Mouse (Mus musculus) CD4-positive naive resting alpha-beta T cell, adult 57 days (primary cell): ENCODE results near the gene Ppp1r12b. TPM values are rescaled to one million over a fixed set of nuclear protein-coding genes. Genes with fewer than 3 reads are reported as not detected.

Experiments used
- total RNA-seq: library from RNA; stranded (reverse); gene quantifications from one replicate; pipeline ENCODE4 v1.2.4, GENCODE M21; 2023

Ppp1r12b gene
- 24.9 TPM for total RNA-seq

DNA sequence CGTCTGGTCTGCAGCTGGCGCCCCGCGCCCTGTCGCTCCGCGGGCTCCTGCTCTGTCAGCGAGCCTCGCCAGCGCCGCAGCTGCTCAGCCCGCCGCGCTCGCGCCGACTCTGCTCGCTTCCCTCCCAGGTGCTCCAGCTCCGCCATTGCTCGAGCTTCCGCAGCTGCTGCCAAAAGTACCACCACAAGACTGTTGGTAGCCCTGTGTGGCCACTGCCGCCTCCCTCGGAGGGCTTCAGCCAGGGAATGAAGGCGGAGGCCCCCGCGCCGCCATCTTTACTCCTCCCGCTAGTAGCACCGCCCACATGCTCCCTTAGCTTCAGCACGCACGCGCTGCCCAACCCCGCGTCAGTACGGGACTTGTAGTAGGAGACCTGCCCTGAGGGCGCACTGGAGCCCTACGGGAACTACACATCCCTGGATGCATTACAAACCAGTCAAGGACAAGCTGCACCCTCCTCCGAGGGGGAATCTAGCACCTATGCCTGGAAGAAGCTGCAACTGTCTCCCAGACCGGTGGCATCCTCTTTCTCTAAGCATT, at the start of gene Ppp1r12b:
Gene Ppp1r12b (minus strand): TSS at position 306 of the 540 bp plus-strand sequence.

DNA sequence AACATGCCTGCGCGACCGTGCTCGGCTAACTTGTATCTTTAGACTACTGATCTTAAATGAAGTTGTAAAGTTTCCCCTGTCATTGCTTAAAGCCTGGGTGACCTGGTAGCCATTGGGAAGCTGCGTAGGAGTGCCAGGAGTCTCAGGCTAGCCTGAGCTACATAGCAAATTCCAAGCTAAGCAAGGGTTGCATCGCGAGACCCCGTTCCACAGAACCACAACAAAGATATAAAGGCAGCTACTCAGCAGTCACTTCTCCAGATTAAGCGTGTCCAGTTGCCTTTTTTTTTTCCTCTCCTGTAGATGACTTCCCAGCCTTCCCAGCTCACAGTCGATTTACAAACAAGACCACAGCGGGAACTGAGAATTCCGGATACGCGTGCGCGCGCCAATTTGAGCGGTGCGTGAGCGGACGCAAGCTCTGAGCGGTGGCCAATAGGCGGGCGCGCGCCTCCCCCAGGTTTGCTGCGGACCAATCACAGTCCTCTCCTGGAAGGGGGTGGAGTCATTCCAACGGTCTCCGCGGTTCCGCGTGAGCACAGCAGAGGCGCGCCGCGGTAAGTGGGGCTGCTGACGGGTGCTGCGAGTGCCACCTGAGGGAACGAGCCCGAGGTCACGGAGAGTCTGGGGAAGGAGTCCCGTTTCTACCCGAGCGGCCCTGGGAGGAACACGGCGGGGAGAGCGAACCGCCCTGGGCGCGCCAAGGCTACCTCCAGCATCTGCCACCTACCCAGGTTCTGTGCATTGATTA, 6.5 kb upstream of the Ppp1r12b start, which contains the start of gene Ube2t:
Gene Ube2t (plus strand): TSS at position 513 of the 751 bp plus-strand sequence.

Other genes with a start within 250 kb of the Ppp1r12b start
- 18.4 TPM for gene Ube2t, start 6.6 kb upstream of the Ppp1r12b start, total RNA-seq
- not detected for gene Lgr6, start 149.3 kb upstream of the Ppp1r12b start, total RNA-seq
- gene Ptpn7, start 176.8 kb upstream of the Ppp1r12b start, total RNA-seq: 56.3 TPM
- gene Arl8a, start 190.9 kb upstream of the Ppp1r12b start, total RNA-seq: 45.0 TPM
- gene Gpr37l1, start 211.7 kb upstream of the Ppp1r12b start, total RNA-seq: not detected